Mouse (Mus musculus) gastrocnemius, adult 8-10 months (tissue): ENCODE data around the gene Trmt2b. TPM values are rescaled to one million over a fixed set of nuclear protein-coding genes. Genes with fewer than 3 reads are reported as not detected.
"Not testable (repeated sequence)": the region's sequence is repeated elsewhere in the genome, so short reads cannot be mapped to it uniquely, and the experiment has no call there.

Experiments used
- DNase-seq, 2 experiments: peaks; one replicate each; pipeline ENCODE4 v3.0.0; 2022; ENCODE audit warnings: low spot score in 2 of 2
- total RNA-seq, 4 experiments: library from RNA; stranded (reverse); gene quantifications; 2 replicates each; pipeline ENCODE4 v1.2.4; 2022

Gene Trmt2b
- total RNA-seq, 4 experiments from 2014 or later = 8.5 to 13.4 (median 11.0) TPM

- DNase-seq = no peak
Observed at GRCm38 (mm10) chrX:134220618-134221017, 56.2 kb downstream of the Trmt2b start.

DNA sequence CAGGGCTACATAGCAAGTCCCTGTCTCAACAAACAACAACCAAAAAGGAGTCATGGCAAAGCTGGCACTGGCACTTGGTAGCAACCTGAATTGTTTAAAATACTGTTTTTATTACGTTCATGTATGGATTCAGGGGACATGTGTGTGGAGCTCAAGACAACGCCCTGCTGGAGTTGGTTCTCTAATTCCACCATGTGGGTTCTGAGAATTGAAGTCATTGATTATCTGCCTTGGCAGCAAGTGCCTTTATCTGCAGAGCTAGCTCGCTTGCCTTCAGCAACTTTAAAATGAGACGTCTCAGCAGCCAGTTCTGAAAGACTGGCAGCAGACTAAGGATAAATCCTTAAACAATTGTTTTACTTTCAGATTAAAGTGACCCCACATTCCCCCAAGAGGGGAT, 58.6 kb downstream of the Trmt2b start:
- DNase-seq = no peak

DNA sequence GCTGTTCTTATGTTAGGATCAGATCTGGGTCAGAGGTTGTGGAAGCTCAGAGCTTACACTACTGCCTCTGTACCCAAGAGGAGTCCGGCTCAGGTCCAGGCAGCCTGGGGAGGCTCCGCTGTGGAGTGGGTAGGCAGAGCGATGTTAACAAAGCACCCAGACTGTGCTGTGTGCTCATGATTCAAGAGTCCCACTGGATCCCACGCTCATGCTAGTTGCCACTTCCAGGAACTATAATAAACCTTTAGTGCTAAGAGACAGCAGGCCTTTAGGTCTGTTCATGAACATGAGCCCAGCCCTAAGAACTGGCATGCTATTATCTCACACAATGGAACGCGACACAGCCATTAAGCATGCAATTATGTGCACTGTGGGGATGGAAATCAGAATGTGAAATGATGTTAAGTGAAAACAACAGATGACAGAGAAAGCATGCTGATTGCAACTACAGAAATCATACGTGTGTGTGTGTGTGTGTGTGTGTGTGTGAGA, 65.6 kb downstream of the Trmt2b start:
- DNase-seq = no peak

GRCm38 (mm10) chrX:134208491-134208890, 68.3 kb downstream of the Trmt2b start:
- DNase-seq = no peak

DNA sequence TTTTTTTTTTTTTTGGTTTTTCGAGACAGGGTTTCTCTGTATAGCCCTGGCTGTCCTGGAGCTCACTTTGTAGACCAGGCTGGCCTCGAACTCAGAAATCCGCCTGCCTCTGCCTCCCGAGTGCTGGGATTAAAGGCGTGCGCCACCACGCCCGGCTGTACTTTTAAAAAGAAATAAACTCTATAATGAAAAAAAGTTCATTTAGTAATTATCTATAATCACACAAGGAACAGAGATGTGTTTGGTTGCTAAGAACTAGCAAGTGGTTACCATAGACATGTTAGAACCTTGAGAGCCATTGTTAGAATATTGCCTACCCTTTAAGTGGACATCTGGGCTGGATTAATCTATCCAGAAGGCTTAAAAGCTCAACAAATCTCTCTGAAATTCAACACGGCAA, 89.6 kb downstream of the Trmt2b start, which contains the start of gene Arl13a:
Gene Arl13a (plus strand): TSS at position 301 of the 400 bp plus-strand sequence.
- not testable (repeated sequence) for DNase-seq

DNA sequence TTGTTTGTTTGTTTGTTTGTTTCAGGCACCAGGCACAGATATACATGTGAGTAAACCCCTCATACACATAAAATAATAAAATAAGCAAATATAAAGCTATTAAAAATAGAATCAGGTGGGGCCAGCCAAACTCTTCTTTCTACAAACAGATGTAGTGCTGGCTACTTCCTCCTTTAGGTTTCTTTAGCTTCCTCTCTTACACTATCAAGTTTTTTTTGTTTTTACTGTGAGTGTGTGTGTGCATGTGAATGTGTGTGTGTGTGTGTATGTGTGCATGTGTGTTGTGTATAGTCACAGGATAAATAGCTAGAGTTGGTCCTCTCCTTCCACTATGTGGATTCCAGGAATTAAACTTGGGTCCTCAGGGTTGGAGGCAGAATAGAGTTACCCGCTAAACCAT, 102.1 kb downstream of the Trmt2b start:
- no peak for DNase-seq

Other genes starting within 250 kb of the Trmt2b start
- gene Cstf2, start 217.8 kb downstream of the Trmt2b start, total RNA-seq = 1 to 10 TPM; 3.7 to 6.9 (median 5.2) TPM
- gene Xkrx, start 114.9 kb downstream of the Trmt2b start, total RNA-seq = 1 to 10 TPM in 2 of 4 experiments, under 1 TPM in 2; 0.79 to 1.2 (median 0.99) TPM
- not detected for gene Arl13a, start 89.5 kb downstream of the Trmt2b start, total RNA-seq
- gene Nox1, start 55.0 kb downstream of the Trmt2b start, total RNA-seq = under 1 TPM in 1 of 4 experiments, not detected in 3; 0.56 TPM
- gene Tmem35a, start 18.2 kb upstream of the Trmt2b start, total RNA-seq = under 1 TPM in 1 of 4 experiments, not detected in 3; 0.17 TPM
- gene Cenpi, start 31.1 kb upstream of the Trmt2b start, total RNA-seq = under 1 TPM in 2 of 4 experiments, not detected in 2; 0.16 to 0.17 TPM
- 1 to 10 TPM; 1.7 to 5.4 (median 2.9) TPM for gene Drp2, start 127.6 kb upstream of the Trmt2b start, total RNA-seq
- not detected for gene Taf7l, start 199.5 kb upstream of the Trmt2b start, total RNA-seq